Mouse (Mus musculus) heart, postnatal 36 days (tissue): ENCODE measurements around the gene Aipl1. TPM values are rescaled to one million over a fixed set of nuclear protein-coding genes. Genes with fewer than 3 reads are reported as not detected.

Experiments
- DNase-seq, 2 experiments: peaks; one replicate each; pipeline ENCODE4 v3.0.0; 2021 to 2022
- intact Hi-C: fragments of 180-260 bp; cut with DNase I; formaldehyde crosslinking; loops from one replicate; pipeline ENCODE4 v1.15.1; 2025
- total RNA-seq, 2 experiments: library from RNA; stranded (reverse); gene quantifications; 2 replicates each; pipeline ENCODE4 v1.2.3; 2021

Aipl1 gene
- total RNA-seq, result not detected

- intact Hi-C loops, result loop anchor here (5.0 kb wide), 1 partner anchor 700 kb away; no protein-coding TSS in a partner anchor
- no peak for DNase-seq
Observed at GRCm38 (mm10) chr11:72037409-72037808, at the start of gene Aipl1. Gene Aipl1 (minus strand): TSS chr11:72037509.

GRCm38 (mm10) chr11:72086251-72087046 lies 49.1 kb upstream of the Aipl1 start:
- intact Hi-C loops, result no loop called here
- no peak for DNase-seq

GRCm38 (mm10) chr11:72084337-72084736 lies 47.0 kb upstream of the Aipl1 start:
- no peak for DNase-seq
- intact Hi-C loops, result no loop called here

GRCm38 (mm10) chr11:72082601-72083000 lies 45.3 kb upstream of the Aipl1 start:
- intact Hi-C loops, result no loop called here
- no peak for DNase-seq

GRCm38 (mm10) chr11:72080461-72080860 lies 43.2 kb upstream of the Aipl1 start:
- intact Hi-C loops, result no loop called here
- no peak for DNase-seq

- intact Hi-C loops, result no loop called here
- no peak for DNase-seq
Observed at GRCm38 (mm10) chr11:72078647-72079046, 41.3 kb upstream of the Aipl1 start.

GRCm38 (mm10) chr11:72078056-72078455 lies 40.7 kb upstream of the Aipl1 start:
- intact Hi-C loops, result no loop called here
- no peak for DNase-seq

GRCm38 (mm10) chr11:72074230-72074629 lies 36.9 kb upstream of the Aipl1 start:
- DNase-seq, result no peak
- intact Hi-C loops, result no loop called here

- no peak for DNase-seq
Observed at GRCm38 (mm10) chr11:72072331-72072905, 35.1 kb upstream of the Aipl1 start.

GRCm38 (mm10) chr11:72070733-72071132 lies 33.4 kb upstream of the Aipl1 start:
- intact Hi-C loops, result no loop called here
- DNase-seq, result no peak

More at GRCm38 (mm10) chr11:72072331-72072905, 35.1 kb upstream of the Aipl1 start:
- intact Hi-C loops, result no loop called here

- no peak for DNase-seq
- intact Hi-C loops, result loop anchor here (5.0 kb wide), 1 partner anchor 64 kb away; no protein-coding TSS in a partner anchor
Observed at GRCm38 (mm10) chr11:72068026-72068425, 30.7 kb upstream of the Aipl1 start.

GRCm38 (mm10) chr11:72067326-72067725 lies 30.0 kb upstream of the Aipl1 start:
- intact Hi-C loops, result loop anchor here (5.0 kb wide), 1 partner anchor 65 kb away; no protein-coding TSS in a partner anchor
- no peak for DNase-seq

GRCm38 (mm10) chr11:72066330-72066729 lies 29.0 kb upstream of the Aipl1 start:
- intact Hi-C loops, result loop anchor here (5.0 kb wide), 1 partner anchor 66 kb away; no protein-coding TSS in a partner anchor

GRCm38 (mm10) chr11:72065103-72065502 lies 27.8 kb upstream of the Aipl1 start:
- DNase-seq, result peak; percentile 47 to 53
- intact Hi-C loops, result loop anchor here (5.0 kb wide), 1 partner anchor 67 kb away; no protein-coding TSS in a partner anchor

More at GRCm38 (mm10) chr11:72066330-72066729, 29.0 kb upstream of the Aipl1 start:
- no peak for DNase-seq

GRCm38 (mm10) chr11:72064414-72064813 lies 27.1 kb upstream of the Aipl1 start:
- intact Hi-C loops, result no loop called here
- no peak for DNase-seq

- no peak for DNase-seq
- intact Hi-C loops, result no loop called here
Observed at GRCm38 (mm10) chr11:72061093-72061620, 23.8 kb upstream of the Aipl1 start.

GRCm38 (mm10) chr11:72060416-72060815 lies 23.1 kb upstream of the Aipl1 start:
- intact Hi-C loops, result no loop called here
- DNase-seq, result no peak

- intact Hi-C loops, result no loop called here
- no peak for DNase-seq
Observed at GRCm38 (mm10) chr11:72057166-72057565, 19.9 kb upstream of the Aipl1 start.

GRCm38 (mm10) chr11:72055176-72055575 lies 17.9 kb upstream of the Aipl1 start:
- intact Hi-C loops, result no loop called here
- no peak for DNase-seq

- DNase-seq, result peak; percentile 72 to 73
- intact Hi-C loops, result loop anchor here (1.0 to 5.0 kb wide), 3 partner anchors 80 to 155 kb away; partner anchors contain the start of genes 4933427D14Rik, Gm43951 and Txndc17
Observed at GRCm38 (mm10) chr11:72052636-72053035, 15.3 kb upstream of the Aipl1 start.

- intact Hi-C loops, result loop anchor here (1.0 to 5.0 kb wide), 3 partner anchors 80 to 155 kb away; partner anchors contain the start of genes 4933427D14Rik, Gm43951 and Txndc17
- DNase-seq, result no peak
Observed at GRCm38 (mm10) chr11:72052221-72052620, 14.9 kb upstream of the Aipl1 start.
